Mouse (Mus musculus) stomach, embryonic 16.5 days (tissue): ENCODE data around the gene Foxp1. TPM values are rescaled to one million over a fixed set of nuclear protein-coding genes. Genes with fewer than 3 reads are reported as not detected.

Experiments used
- ATAC-seq: fragments of 200-750 bp; cut with Nextera tagmentation; 2 replicates; pipeline ENCODE4 v1.8.0; 2017; ENCODE audit warnings: moderate number of reproducible peaks, moderate TSS enrichment; ENCODE audit not compliant: insufficient read depth, low FRiP score
- H3K27ac ChIP-seq: fragments of 300-500 bp; sonication (generic); 2 replicates; pipeline ENCODE4 v1.5.1; 2014; ENCODE audit warnings: low read length
- H3K27me3 ChIP-seq: fragments of 300-500 bp; sonication (generic); 2 replicates; pipeline ENCODE4 v1.6.1; 2014; ENCODE audit warnings: low read length, control low read depth, mixed read lengths; ENCODE audit not compliant: control insufficient read depth, insufficient read depth
- H3K36me3 ChIP-seq: fragments of 300-500 bp; sonication (generic); 2 replicates; pipeline ENCODE4 v1.6.1; 2014; ENCODE audit warnings: low read length; ENCODE audit not compliant: control insufficient read depth, insufficient read depth
- H3K4me1 ChIP-seq: fragments of 300-500 bp; sonication (generic); 2 replicates; pipeline ENCODE4 v1.6.1; 2014; ENCODE audit warnings: low read length, control low read depth, mixed read lengths; ENCODE audit not compliant: control insufficient read depth, insufficient read depth
- H3K4me2 ChIP-seq: fragments of 300-500 bp; sonication (generic); 2 replicates; pipeline ENCODE4 v1.6.1; 2014; ENCODE audit warnings: low read depth, low read length, mixed read lengths
- H3K4me3 ChIP-seq: fragments of 300-500 bp; sonication (generic); replicated peaks from 2 replicates; pipeline ENCODE4 v1.5.1; 2014; ENCODE audit warnings: mild to moderate bottlenecking, low read length
- H3K9ac ChIP-seq: fragments of 300-500 bp; sonication (generic); 2 replicates; pipeline ENCODE4 v1.6.1; 2014; ENCODE audit warnings: low read length
- H3K9me3 ChIP-seq: fragments of 300-500 bp; sonication (generic); replicated peaks from 2 replicates; pipeline ENCODE4 v1.6.1; 2016; ENCODE audit warnings: low read length, control low read depth; ENCODE audit not compliant: control insufficient read depth
- WGBS: fragments of 180-500 bp; shearing (Covaris S2); extraction: QIAGEN DNeasy Blood & Tissue Kit; methylation state at CpG from one replicate; pipeline ENCODE4 v1.1.7; 2014; 5-methylcytosine and 5-hydroxymethylcytosine counted together
- polyA plus RNA-seq: library from polyadenylated mRNA; unstranded; fragments of >200 nt; fragmentation: Nextera tagmentation; extraction: Ambion mirVana; gene quantifications from 2 replicates; pipeline ENCODE4 v1.2.1, GENCODE M21; 2015

The Foxp1 gene
- polyA plus RNA-seq, 1 experiment from 2014 or later, result 108 TPM

GRCm38 (mm10) chr6:99199277-99199676, 323.2 kb downstream of the Foxp1 start:
- H3K36me3 ChIP-seq, result no peaks in the 10 kb centered on the region
- H3K9ac ChIP-seq, result no peak overlapping the region
- ATAC-seq, result peak; percentile 51
- H3K4me2 ChIP-seq, result no peak overlapping the region
- no peak overlapping the region for H3K4me3 ChIP-seq
- no peaks in the 10 kb centered on the region for H3K27me3 ChIP-seq
- H3K4me1 ChIP-seq, result peaks cover 20% of the 10 kb centered on the region
- H3K27ac ChIP-seq, result no peak overlapping the region; the same call in 1 of the 2 replicates
- H3K9me3 ChIP-seq, result no peaks in the 10 kb centered on the region
- 63% methylated on average over 4 of the region's 4 CpGs for WGBS

DNA sequence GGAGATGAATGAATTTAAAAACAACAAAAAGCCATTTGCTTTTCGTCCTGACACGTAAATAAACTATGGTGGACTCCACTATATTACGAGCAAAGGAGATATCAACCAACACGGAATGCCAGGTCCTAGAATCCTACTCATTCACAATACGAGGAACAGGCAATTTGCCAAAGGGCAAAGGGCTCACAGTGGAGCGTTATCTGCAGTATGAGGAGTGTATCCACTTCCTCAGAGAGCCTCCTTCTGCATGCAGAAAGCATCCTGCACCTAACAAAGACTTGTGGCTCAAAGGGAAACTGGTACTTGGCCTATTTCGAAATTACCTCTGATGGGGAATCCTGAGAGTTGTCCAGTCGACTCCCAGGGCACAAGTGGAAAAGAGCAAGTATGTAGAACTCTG, 328.8 kb downstream of the Foxp1 start:
- H3K36me3 ChIP-seq, result no peaks in the 10 kb centered on the region
- no peaks in the 10 kb centered on the region for H3K27me3 ChIP-seq
- H3K9ac ChIP-seq, result no peak overlapping the region
- H3K4me3 ChIP-seq, result no peak overlapping the region
- WGBS, result 34% methylated on average over 8 of the region's 8 CpGs
- ATAC-seq, result no peak
- no peak overlapping the region for H3K4me2 ChIP-seq
- H3K9me3 ChIP-seq, result no peaks in the 10 kb centered on the region
- peaks cover 24% of the 10 kb centered on the region; the same call in 1 of the 2 replicates for H3K4me1 ChIP-seq
- H3K27ac ChIP-seq, result no peak overlapping the region; the same call in 1 of the 2 replicates

GRCm38 (mm10) chr6:99191636-99192137, 330.8 kb downstream of the Foxp1 start:
- H3K27ac ChIP-seq, result no peak overlapping the region; the same call in 1 of the 2 replicates
- H3K4me1 ChIP-seq, result peaks cover 19% of the 10 kb centered on the region; the same call in 1 of the 2 replicates
- H3K4me3 ChIP-seq, result no peak overlapping the region
- no peaks in the 10 kb centered on the region for H3K27me3 ChIP-seq
- H3K36me3 ChIP-seq, result no peaks in the 10 kb centered on the region
- H3K9me3 ChIP-seq, result no peaks in the 10 kb centered on the region
- 60% methylated on average over 8 of the region's 8 CpGs for WGBS
- no peak for ATAC-seq
- H3K4me2 ChIP-seq, result no peak overlapping the region
- H3K9ac ChIP-seq, result no peak overlapping the region

DNA sequence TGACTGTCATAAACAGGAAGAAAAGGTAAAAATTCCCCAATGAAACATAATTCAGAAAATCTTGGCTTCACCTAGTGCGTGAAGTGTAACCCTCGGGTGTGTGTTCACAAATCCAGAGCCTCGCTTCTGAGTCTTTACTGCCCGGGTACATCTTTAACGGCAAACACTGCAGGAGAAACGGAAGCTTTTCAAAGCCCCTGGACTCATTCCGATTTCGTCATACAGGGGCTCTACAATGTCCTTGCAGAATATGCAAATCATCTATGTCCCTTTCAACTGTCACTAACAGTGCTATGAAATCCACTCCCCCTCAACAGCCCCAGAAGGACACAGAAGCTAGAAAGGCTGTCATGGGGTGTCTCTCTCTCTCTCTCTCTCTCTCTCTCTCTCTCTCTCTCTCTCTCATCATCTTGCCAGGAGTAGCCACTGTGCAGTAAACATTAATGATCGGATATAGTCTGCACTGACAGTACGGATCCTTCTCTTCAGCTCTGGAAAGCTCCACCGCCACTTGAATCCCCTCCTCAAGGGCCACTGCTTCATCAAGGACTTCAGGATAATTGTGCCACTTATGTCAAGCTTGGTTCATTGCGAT, 331.4 kb downstream of the Foxp1 start:
- 63% methylated on average over 12 of the region's 12 CpGs for WGBS
- no peak overlapping the region for H3K4me2 ChIP-seq

DNA sequence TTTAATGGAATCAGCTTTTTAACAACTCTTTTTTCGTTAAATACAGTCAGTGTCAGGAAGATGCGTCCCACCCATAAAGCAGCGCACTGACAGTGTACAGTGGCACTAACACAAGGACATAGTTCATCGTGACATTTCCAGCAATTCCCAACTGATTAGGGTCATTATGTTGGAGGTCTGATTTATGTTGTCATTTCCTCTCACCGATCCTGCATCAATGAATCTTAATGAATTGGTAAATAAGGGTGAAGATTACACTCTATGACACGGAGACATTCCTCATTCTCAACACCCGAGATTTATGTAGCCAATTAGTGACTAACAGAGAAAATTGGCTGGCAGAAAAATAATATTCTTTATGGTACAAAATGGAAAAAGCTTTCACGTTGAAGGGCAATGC, 332.6 kb downstream of the Foxp1 start:
- 43% methylated on average over 8 of the region's 8 CpGs for WGBS
- no peak for ATAC-seq
- Histone ChIP-seq H3K9ac (no peak overlapping the region), H3K9me3 (no peaks in the 10 kb centered on the region), H3K27ac (no peak overlapping the region), H3K4me2 (no peak overlapping the region), H3K4me3 (no peak overlapping the region), H3K27me3 (no peaks in the 10 kb centered on the region), H3K4me1 (peaks cover 22% of the 10 kb centered on the region; the same call in 1 of the 2 replicates), H3K36me3 (no peaks in the 10 kb centered on the region)

More for the DNA sequence above, 331.4 kb downstream of the Foxp1 start:
- Histone ChIP-seq H3K9ac (no peak overlapping the region), H3K4me1 (peaks cover 19% of the 10 kb centered on the region; the same call in 1 of the 2 replicates), H3K27me3 (no peaks in the 10 kb centered on the region), H3K4me3 (no peak overlapping the region), H3K36me3 (no peaks in the 10 kb centered on the region), H3K9me3 (no peaks in the 10 kb centered on the region), H3K27ac (no peak overlapping the region; the same call in 1 of the 2 replicates)
- no peak for ATAC-seq

- Histone ChIP-seq H3K4me2 (no peak overlapping the region), H3K27me3 (no peaks in the 10 kb centered on the region), H3K36me3 (no peaks in the 10 kb centered on the region), H3K9me3 (no peaks in the 10 kb centered on the region), H3K4me1 (peaks cover 19% of the 10 kb centered on the region; the same call in 1 of the 2 replicates), H3K27ac (no peak overlapping the region), H3K4me3 (no peak overlapping the region), H3K9ac (no peak overlapping the region)
- ATAC-seq, result no peak
- WGBS, result 39% methylated on average over 4 of the region's 4 CpGs
Measured at GRCm38 (mm10) chr6:99188366-99189216, 333.9 kb downstream of the Foxp1 start.

DNA sequence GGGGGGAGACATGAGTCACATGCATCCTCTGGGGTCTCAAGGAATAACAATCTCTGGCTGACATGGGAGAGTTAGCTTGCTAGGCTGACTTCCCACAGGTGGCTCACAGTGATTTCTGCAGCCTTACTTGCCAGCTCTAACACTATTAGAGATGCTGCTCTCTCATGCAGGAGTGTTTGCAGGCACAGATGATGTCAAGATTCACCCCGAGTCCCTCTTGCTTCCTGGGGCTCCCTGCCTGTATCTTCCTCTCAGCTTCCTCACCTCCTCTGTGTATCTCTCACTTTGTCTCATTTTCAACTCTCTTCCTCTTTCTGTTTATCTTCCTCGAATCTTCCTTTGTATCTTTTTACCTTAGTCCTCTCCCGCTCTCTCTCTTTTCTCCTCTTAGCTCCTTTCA, 334.6 kb downstream of the Foxp1 start:
- ATAC-seq, result no peak
- 56% methylated on average over 3 of the region's 3 CpGs for WGBS
- no peaks in the 10 kb centered on the region for H3K9me3 ChIP-seq
- H3K9ac ChIP-seq, result no peak overlapping the region
- H3K36me3 ChIP-seq, result no peaks in the 10 kb centered on the region
- peaks cover 19% of the 10 kb centered on the region; the same call in 1 of the 2 replicates for H3K4me1 ChIP-seq
- no peak overlapping the region for H3K4me3 ChIP-seq
- H3K4me2 ChIP-seq, result no peak overlapping the region
- H3K27ac ChIP-seq, result no peak overlapping the region
- H3K27me3 ChIP-seq, result no peaks in the 10 kb centered on the region

DNA sequence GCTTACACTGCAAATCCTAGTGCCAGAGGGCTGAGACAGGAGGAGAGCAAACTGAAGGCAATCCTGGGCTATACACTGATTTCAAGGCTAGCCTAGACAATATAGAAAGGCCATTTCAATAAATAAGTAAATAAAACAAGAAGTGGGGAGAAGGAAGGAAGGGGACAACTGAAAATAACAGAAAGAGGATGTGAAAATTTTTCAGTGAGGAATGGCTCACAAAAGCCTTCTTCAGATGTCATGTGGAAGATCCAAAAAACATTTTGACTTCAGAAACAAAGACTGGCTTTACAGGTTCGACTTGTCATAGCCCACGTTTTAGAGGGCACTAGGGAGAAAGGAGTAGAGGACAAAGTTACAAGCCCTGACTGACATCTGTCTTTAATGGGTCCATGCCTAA, 335.1 kb downstream of the Foxp1 start:
- no peak for ATAC-seq
- WGBS, result 54% methylated on average over 2 of the region's 2 CpGs
- no peak overlapping the region for H3K9ac ChIP-seq

GRCm38 (mm10) chr6:99186569-99186968, 336.0 kb downstream of the Foxp1 start:
- Histone ChIP-seq H3K4me2 (no peak overlapping the region), H3K36me3 (no peaks in the 10 kb centered on the region), H3K9me3 (no peaks in the 10 kb centered on the region), H3K4me1 (peaks cover 16% of the 10 kb centered on the region; the same call in 1 of the 2 replicates), H3K27ac (no peak overlapping the region), H3K4me3 (no peak overlapping the region), H3K9ac (no peak overlapping the region), H3K27me3 (no peaks in the 10 kb centered on the region)
- ATAC-seq, result no peak
- 66% methylated on average over 7 of the region's 7 CpGs for WGBS

More for the DNA sequence above, 335.1 kb downstream of the Foxp1 start:
- no peak overlapping the region for H3K27ac ChIP-seq
- H3K9me3 ChIP-seq, result no peaks in the 10 kb centered on the region
- H3K4me3 ChIP-seq, result no peak overlapping the region
- peaks cover 19% of the 10 kb centered on the region; the same call in 1 of the 2 replicates for H3K4me1 ChIP-seq
- H3K27me3 ChIP-seq, result no peaks in the 10 kb centered on the region
- H3K4me2 ChIP-seq, result no peak overlapping the region
- no peaks in the 10 kb centered on the region for H3K36me3 ChIP-seq
